Mouse (Mus musculus): ENCODE data around the gene Stk38l. TPM values are rescaled to one million over a fixed set of nuclear protein-coding genes. Genes with fewer than 3 reads are reported as not detected.
A peak's percentile ranks its signal among the peaks of the same experiment; 100 is the strongest.
"Not testable (repeated sequence)": the region's sequence is repeated elsewhere in the genome, so short reads cannot be mapped to it uniquely, and the experiment has no call there.

Stk38l gene
- total and polyA plus RNA-seq, 2 experiments from 2014 or later = 5.0 to 12.3 TPM

DNA sequence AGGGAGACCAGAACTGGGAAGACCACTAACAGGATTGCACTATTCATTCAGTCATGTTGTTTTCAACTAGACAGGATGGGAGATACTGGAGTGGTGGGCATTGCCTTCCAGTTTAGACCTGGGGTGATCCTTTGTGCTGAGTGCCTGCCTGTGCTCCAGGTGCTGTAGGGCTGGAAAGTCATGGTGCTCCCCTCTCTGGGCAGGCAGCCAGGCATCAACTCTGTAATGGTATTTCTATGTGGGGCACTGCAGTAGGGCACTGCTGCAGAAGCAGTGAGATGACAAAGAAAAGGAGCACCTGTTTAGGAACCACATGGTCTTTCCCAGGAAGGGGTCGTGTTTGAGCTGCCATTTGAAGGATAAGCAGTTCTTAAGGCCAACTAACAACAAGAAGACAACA is 7.9 kb downstream of the Stk38l start:
- ATAC-seq (no peak), DNase-seq (ENCODE audit: low spot score) (no peak)
- 17% methylated on average over 1 of the region's 1 CpGs for WGBS
- H3K4me1 ChIP-seq (ENCODE audit: insufficient read depth, low read length) = 0 out of 2 replicates have a peak, but pooled peaks cover 4% of the 10 kb centered on the region
- no peak overlapping the region for H3K9ac ChIP-seq (replicated peaks; ENCODE audit: low read length)
- H3K9me3 ChIP-seq (ENCODE audit: low read length) = no peaks in the 10 kb centered on the region
- H3K27me3 ChIP-seq (ENCODE audit: insufficient read depth, low read length) = no peaks in the 10 kb centered on the region
- TF ChIP-seq CTCF (IDR thresholded peaks at IDR 0.05; ENCODE audit: low read depth) = no peak
- H3K27ac ChIP-seq = no peak overlapping the region
- H3K36me3 ChIP-seq (ENCODE audit: insufficient read depth, low read length) = no peaks in the 10 kb centered on the region
- no peak overlapping the region for H3K4me2 ChIP-seq (ENCODE audit: low read depth, low read length)
- H3K4me3 ChIP-seq (ENCODE audit: low read length) = no peak overlapping the region

GRCm38 (mm10) chr6:146733554-146733953 is 8.8 kb downstream of the Stk38l start:
- TF ChIP-seq CTCF (IDR thresholded peaks at IDR 0.05; ENCODE audit: low read depth) = no peak
- WGBS = 55% methylated on average over 1 of the region's 1 CpGs
- H3K9me3 ChIP-seq (ENCODE audit: low read length) = no peaks in the 10 kb centered on the region
- no peak overlapping the region for H3K4me2 ChIP-seq (ENCODE audit: low read depth, low read length)
- H3K27me3 ChIP-seq (ENCODE audit: insufficient read depth, low read length) = no peaks in the 10 kb centered on the region
- ATAC-seq = no peak
- H3K4me1 ChIP-seq (ENCODE audit: insufficient read depth, low read length) = 0 out of 2 replicates have a peak, but pooled peaks cover 4% of the 10 kb centered on the region
- no peak overlapping the region for H3K4me3 ChIP-seq (ENCODE audit: low read length)
- H3K36me3 ChIP-seq (ENCODE audit: insufficient read depth, low read length) = no peaks in the 10 kb centered on the region
- no peak for DNase-seq (ENCODE audit: low spot score)
- H3K27ac ChIP-seq = no peak overlapping the region
- no peak overlapping the region for H3K9ac ChIP-seq (replicated peaks; ENCODE audit: low read length)

GRCm38 (mm10) chr6:146738889-146739288 is 14.1 kb downstream of the Stk38l start:
- peak; percentile 51 for DNase-seq (ENCODE audit: low spot score)
- Histone ChIP-seq H3K9ac (replicated peaks; ENCODE audit: low read length) (no peak overlapping the region), H3K4me2 (ENCODE audit: low read depth, low read length) (no peak overlapping the region), H3K36me3 (ENCODE audit: insufficient read depth, low read length) (no peaks in the 10 kb centered on the region), H3K4me1 (ENCODE audit: insufficient read depth, low read length) (no peaks in the 10 kb centered on the region), H3K27me3 (ENCODE audit: insufficient read depth, low read length) (no peaks in the 10 kb centered on the region), H3K27ac (no peak overlapping the region), H3K9me3 (ENCODE audit: low read length) (no peaks in the 10 kb centered on the region), H3K4me3 (ENCODE audit: low read length) (no peak overlapping the region)
- no peak for ATAC-seq
- 69% methylated on average over 1 of the region's 1 CpGs for WGBS
- no peak for TF ChIP-seq CTCF (IDR thresholded peaks at IDR 0.05; ENCODE audit: low read depth)

GRCm38 (mm10) chr6:146740724-146741123 is 15.9 kb downstream of the Stk38l start:
- Histone ChIP-seq H3K27me3 (ENCODE audit: insufficient read depth, low read length) (no peaks in the 10 kb centered on the region), H3K27ac (no peak overlapping the region), H3K9ac (replicated peaks; ENCODE audit: low read length) (no peak overlapping the region), H3K4me3 (ENCODE audit: low read length) (no peak overlapping the region), H3K4me1 (ENCODE audit: insufficient read depth, low read length) (no peaks in the 10 kb centered on the region), H3K36me3 (ENCODE audit: insufficient read depth, low read length) (no peaks in the 10 kb centered on the region), H3K9me3 (ENCODE audit: low read length) (no peaks in the 10 kb centered on the region), H3K4me2 (ENCODE audit: low read depth, low read length) (no peak overlapping the region)
- DNase-seq (ENCODE audit: low spot score) (no peak), ATAC-seq (no peak)
- TF ChIP-seq CTCF (IDR thresholded peaks at IDR 0.05; ENCODE audit: low read depth) = no peak

DNA sequence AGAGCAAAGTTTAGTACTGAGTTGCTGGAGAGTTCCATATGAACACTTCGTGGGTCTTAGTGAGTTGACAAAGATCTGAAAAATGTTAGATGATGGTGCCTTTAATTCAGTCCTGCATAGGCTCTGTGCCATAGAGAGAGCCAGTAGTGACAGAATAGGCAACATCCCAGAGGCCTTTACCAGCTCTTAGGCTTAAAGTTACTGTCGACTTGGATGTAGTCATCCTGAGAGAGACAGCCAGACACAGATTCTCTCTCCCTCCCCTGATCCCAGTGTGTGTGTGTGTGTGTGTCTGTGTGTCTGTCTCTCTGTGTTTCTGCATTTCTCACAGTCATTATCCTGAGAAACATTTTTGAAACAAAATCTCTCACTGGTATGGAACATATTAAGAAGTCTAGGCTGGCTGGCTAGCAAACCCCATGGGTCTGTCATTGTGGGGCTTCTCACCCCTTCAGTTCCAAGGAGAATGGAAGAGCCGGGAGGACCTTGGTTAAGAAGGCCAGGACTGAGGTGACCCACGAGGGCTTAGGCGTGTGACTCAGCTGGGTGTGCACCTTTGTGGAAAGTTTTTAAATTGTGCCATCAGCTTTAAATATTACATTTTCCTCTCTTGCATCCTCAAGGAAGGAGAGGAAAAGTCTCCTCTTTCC is 17.3 kb downstream of the Stk38l start:
- Histone ChIP-seq H3K9ac (replicated peaks; ENCODE audit: low read length) (no peak overlapping the region), H3K9me3 (ENCODE audit: low read length) (no peaks in the 10 kb centered on the region), H3K27ac (no peak overlapping the region), H3K4me1 (ENCODE audit: insufficient read depth, low read length) (no peaks in the 10 kb centered on the region), H3K4me3 (ENCODE audit: low read length) (no peak overlapping the region), H3K27me3 (ENCODE audit: insufficient read depth, low read length) (no peaks in the 10 kb centered on the region), H3K36me3 (ENCODE audit: insufficient read depth, low read length) (no peaks in the 10 kb centered on the region), H3K4me2 (ENCODE audit: low read depth, low read length) (no peak overlapping the region)
- TF ChIP-seq CTCF (IDR thresholded peaks at IDR 0.05; ENCODE audit: low read depth) = no peak
- 82% methylated on average over 5 of the region's 5 CpGs for WGBS
- ATAC-seq (no peak), DNase-seq (ENCODE audit: low spot score) (no peak)

- not testable (repeated sequence) for DNase-seq (ENCODE audit: low spot score)
Observed at GRCm38 (mm10) chr6:146744266-146744665, 19.5 kb downstream of the Stk38l start.

GRCm38 (mm10) chr6:146745180-146745579 is 20.4 kb downstream of the Stk38l start:
- H3K9me3 ChIP-seq (ENCODE audit: low read length) = no peaks in the 10 kb centered on the region
- TF ChIP-seq CTCF (IDR thresholded peaks at IDR 0.05; ENCODE audit: low read depth) = no peak
- 96% methylated on average over 1 of the region's 1 CpGs for WGBS
- no peak overlapping the region for H3K9ac ChIP-seq (replicated peaks; ENCODE audit: low read length)
- no peaks in the 10 kb centered on the region for H3K36me3 ChIP-seq (ENCODE audit: insufficient read depth, low read length)
- H3K4me1 ChIP-seq (ENCODE audit: insufficient read depth, low read length) = no peaks in the 10 kb centered on the region
- H3K4me3 ChIP-seq (ENCODE audit: low read length) = no peak overlapping the region
- ATAC-seq (no peak), DNase-seq (ENCODE audit: low spot score) (no peak)
- no peaks in the 10 kb centered on the region for H3K27me3 ChIP-seq (ENCODE audit: insufficient read depth, low read length)
- no peak overlapping the region for H3K4me2 ChIP-seq (ENCODE audit: low read depth, low read length)
- no peak overlapping the region for H3K27ac ChIP-seq

More at GRCm38 (mm10) chr6:146744266-146744665, 19.5 kb downstream of the Stk38l start:
- H3K36me3 ChIP-seq (ENCODE audit: insufficient read depth, low read length); H3K27ac ChIP-seq; H3K9ac ChIP-seq (replicated peaks; ENCODE audit: low read length); H3K4me2 ChIP-seq (ENCODE audit: low read depth, low read length); H3K4me1 ChIP-seq (ENCODE audit: insufficient read depth, low read length); H3K27me3 ChIP-seq (ENCODE audit: insufficient read depth, low read length); H3K4me3 ChIP-seq (ENCODE audit: low read length); ATAC-seq; H3K9me3 ChIP-seq (ENCODE audit: low read length): not testable (repeated sequence)
- WGBS = over 99% methylated on average over 7 of the region's 7 CpGs
